Mouse (Mus musculus): ENCODE data around the gene Stat5a. TPM values are rescaled to one million over a fixed set of nuclear protein-coding genes. Genes with fewer than 3 reads are reported as not detected.

The Stat5a gene
- polyA plus RNA-seq, 1 experiment from 2014 or later, result 5.9 TPM

- no peak overlapping the region for H3K27ac ChIP-seq (replicated peaks)
These were observed 2.2 kb downstream of the Stat5a start for GRCm38 (mm10) chr11:100861335-100861734.

DNA sequence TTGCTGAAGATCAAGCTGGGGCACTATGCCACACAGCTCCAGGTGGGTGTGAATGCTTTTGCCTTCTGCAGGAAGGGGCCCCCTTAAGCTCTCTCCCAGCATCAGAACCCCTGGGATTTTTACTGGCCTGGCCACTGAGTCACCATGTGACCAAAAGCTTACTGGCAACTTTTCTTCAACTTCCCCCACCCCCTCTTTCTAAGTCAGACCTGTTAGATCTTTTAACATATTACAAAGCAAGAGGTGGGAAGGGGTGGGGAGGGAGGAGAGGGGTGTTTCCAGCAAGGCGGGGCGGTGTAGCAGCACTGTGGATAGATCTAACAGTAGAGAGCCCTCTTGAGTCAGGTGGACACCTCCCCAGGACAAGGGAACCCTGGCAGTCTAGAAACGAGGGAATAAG is 2.7 kb downstream of the Stat5a start:
- no peak overlapping the region for H3K4me3 ChIP-seq
- no peak overlapping the region for H3K9ac ChIP-seq
- WGBS, result 56% methylated on average over 3 of the region's 3 CpGs
- no peak for ATAC-seq (ENCODE audit: extremely low read depth, insufficient number of reproducible peaks, low FRiP score, low TSS enrichment)
- H3K4me2 ChIP-seq, result peak overlapping the region; percentile 88; the same call in 1 of the 2 replicates
- H3K9me3 ChIP-seq, result no peaks in the 10 kb centered on the region
- H3K27me3 ChIP-seq (replicated peaks), result peaks cover 29% of the 10 kb centered on the region
- peaks cover 9% of the 10 kb centered on the region for H3K36me3 ChIP-seq
- no peak overlapping the region for H3K27ac ChIP-seq (replicated peaks)
- peaks cover 23% of the 10 kb centered on the region for H3K4me1 ChIP-seq

More at GRCm38 (mm10) chr11:100861335-100861734, 2.2 kb downstream of the Stat5a start:
- peak overlapping the region; percentile 88 for H3K4me2 ChIP-seq
- peaks cover 33% of the 10 kb centered on the region for H3K27me3 ChIP-seq (replicated peaks)
- no peaks in the 10 kb centered on the region for H3K9me3 ChIP-seq
- peaks cover 9% of the 10 kb centered on the region for H3K36me3 ChIP-seq
- H3K4me1 ChIP-seq, result peaks cover 23% of the 10 kb centered on the region
- ATAC-seq (ENCODE audit: extremely low read depth, insufficient number of reproducible peaks, low FRiP score, low TSS enrichment), result no peak
- peak overlapping the region; percentile 65; the same call in 1 of the 2 replicates for H3K4me3 ChIP-seq
- WGBS, result 86% methylated on average over 7 of the region's 7 CpGs
- peak overlapping the region; percentile 86; the same call in 1 of the 2 replicates for H3K9ac ChIP-seq

DNA sequence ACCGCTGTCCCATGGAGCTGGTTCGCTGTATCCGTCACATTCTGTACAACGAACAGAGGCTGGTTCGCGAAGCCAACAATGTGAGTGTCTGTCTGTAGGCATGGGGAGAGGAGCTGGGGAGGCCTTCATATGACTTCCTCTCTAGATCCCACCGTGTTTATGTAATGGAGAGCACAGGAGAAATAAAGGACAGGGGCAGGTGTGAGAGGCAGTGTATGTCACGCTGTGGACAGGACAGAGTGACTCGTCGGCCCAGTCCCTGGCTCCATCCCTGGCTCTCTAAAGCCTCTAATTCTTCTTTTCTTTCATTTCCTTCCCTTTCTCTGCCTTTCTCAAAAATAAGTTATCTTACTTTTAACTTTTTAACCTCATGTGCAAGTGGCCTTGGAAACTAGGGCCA is 4.0 kb downstream of the Stat5a start:
- peaks cover 17% of the 10 kb centered on the region for H3K27me3 ChIP-seq (replicated peaks)
- H3K4me2 ChIP-seq, result no peak overlapping the region
- H3K9me3 ChIP-seq, result no peaks in the 10 kb centered on the region
- peaks cover 23% of the 10 kb centered on the region for H3K4me1 ChIP-seq
- H3K4me3 ChIP-seq, result no peak overlapping the region
- no peak for ATAC-seq (ENCODE audit: extremely low read depth, insufficient number of reproducible peaks, low FRiP score, low TSS enrichment)
- WGBS, result 85% methylated on average over 10 of the region's 10 CpGs
- peaks cover 9% of the 10 kb centered on the region for H3K36me3 ChIP-seq
- H3K9ac ChIP-seq, result no peak overlapping the region
- no peak overlapping the region for H3K27ac ChIP-seq (replicated peaks)

DNA sequence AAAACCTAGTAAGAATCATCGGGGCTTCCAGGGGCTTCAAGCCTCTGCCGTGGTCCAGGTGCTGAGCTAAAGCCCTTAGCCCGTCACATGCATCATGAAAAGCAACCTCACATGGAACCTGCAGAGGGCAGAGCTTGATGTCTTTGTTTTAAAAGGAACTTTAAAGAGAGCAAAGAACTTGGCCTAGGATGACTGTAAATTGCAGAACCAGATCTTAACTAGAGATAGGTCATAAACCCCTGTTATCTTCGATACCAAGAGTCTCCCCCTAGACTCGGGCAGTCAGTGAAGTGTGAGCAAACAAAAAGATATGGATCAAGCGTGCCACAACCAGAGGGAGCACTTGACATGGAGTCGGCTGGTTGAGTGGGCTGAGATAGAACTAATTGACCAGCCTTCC is 6.5 kb downstream of the Stat5a start:
- H3K9ac ChIP-seq, result no peak overlapping the region
- 57% methylated on average over 7 of the region's 7 CpGs for WGBS
- no peaks in the 10 kb centered on the region for H3K9me3 ChIP-seq
- H3K4me2 ChIP-seq, result no peak overlapping the region
- H3K27me3 ChIP-seq (replicated peaks), result peaks cover 8% of the 10 kb centered on the region
- H3K4me1 ChIP-seq, result peaks cover 16% of the 10 kb centered on the region
- no peak overlapping the region for H3K27ac ChIP-seq (replicated peaks)
- no peak for ATAC-seq (ENCODE audit: extremely low read depth, insufficient number of reproducible peaks, low FRiP score, low TSS enrichment)
- no peak overlapping the region for H3K4me3 ChIP-seq
- peaks cover 9% of the 10 kb centered on the region for H3K36me3 ChIP-seq

- Histone ChIP-seq H3K4me2 (no peak overlapping the region), H3K4me1 (peaks cover 6% of the 10 kb centered on the region; the same call in 1 of the 2 replicates), H3K9ac (no peak overlapping the region), H3K27me3 (replicated peaks) (no peaks in the 10 kb centered on the region), H3K4me3 (no peak overlapping the region), H3K9me3 (no peaks in the 10 kb centered on the region), H3K36me3 (peaks cover 3% of the 10 kb centered on the region), H3K27ac (replicated peaks) (no peak overlapping the region)
- WGBS, result 73% methylated on average over 10 of the region's 10 CpGs
- ATAC-seq (ENCODE audit: extremely low read depth, insufficient number of reproducible peaks, low FRiP score, low TSS enrichment), result no peak
These were observed 11.3 kb downstream of the Stat5a start for GRCm38 (mm10) chr11:100870256-100870967.

- no peak overlapping the region for H3K27ac ChIP-seq (replicated peaks)
- peaks cover 6% of the 10 kb centered on the region; the same call in 1 of the 2 replicates for H3K4me1 ChIP-seq
- H3K36me3 ChIP-seq, result no peaks in the 10 kb centered on the region
- no peak for ATAC-seq (ENCODE audit: extremely low read depth, insufficient number of reproducible peaks, low FRiP score, low TSS enrichment)
- H3K27me3 ChIP-seq (replicated peaks), result no peaks in the 10 kb centered on the region
- H3K4me2 ChIP-seq, result no peak overlapping the region
- H3K4me3 ChIP-seq, result no peak overlapping the region
- 70% methylated on average over 8 of the region's 8 CpGs for WGBS
- no peaks in the 10 kb centered on the region for H3K9me3 ChIP-seq
- no peak overlapping the region for H3K9ac ChIP-seq
These were observed 11.8 kb downstream of the Stat5a start for GRCm38 (mm10) chr11:100870968-100871350.

DNA sequence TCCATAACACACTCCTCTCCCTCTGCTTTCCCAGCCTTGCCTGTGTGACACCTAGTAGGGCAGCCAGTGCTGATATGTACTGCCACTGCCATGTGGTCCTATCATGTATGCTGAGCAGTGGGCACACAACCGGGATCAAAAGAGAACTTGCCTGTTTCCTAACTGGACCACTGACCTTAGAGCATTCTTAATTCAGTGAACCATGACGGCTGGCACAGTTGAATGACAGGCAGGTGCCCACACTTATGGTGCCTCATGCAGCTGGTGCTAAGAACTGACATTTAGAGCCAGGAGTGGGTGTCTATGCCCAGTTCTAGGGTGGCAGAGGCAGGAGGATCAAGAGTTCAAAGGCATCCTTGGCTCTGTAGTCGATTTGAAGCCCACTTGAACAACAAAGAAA is 16.6 kb downstream of the Stat5a start:
- H3K27me3 ChIP-seq (replicated peaks), result no peaks in the 10 kb centered on the region
- no peak overlapping the region for H3K9ac ChIP-seq
- ATAC-seq (ENCODE audit: extremely low read depth, insufficient number of reproducible peaks, low FRiP score, low TSS enrichment), result no peak
- H3K4me1 ChIP-seq, result peaks cover 4% of the 10 kb centered on the region; the same call in 1 of the 2 replicates
- no peak overlapping the region for H3K4me3 ChIP-seq
- WGBS, result 72% methylated on average over 3 of the region's 3 CpGs
- H3K9me3 ChIP-seq, result no peaks in the 10 kb centered on the region
- H3K36me3 ChIP-seq, result peaks cover 18% of the 10 kb centered on the region
- no peak overlapping the region for H3K27ac ChIP-seq (replicated peaks)
- H3K4me2 ChIP-seq, result no peak overlapping the region

DNA sequence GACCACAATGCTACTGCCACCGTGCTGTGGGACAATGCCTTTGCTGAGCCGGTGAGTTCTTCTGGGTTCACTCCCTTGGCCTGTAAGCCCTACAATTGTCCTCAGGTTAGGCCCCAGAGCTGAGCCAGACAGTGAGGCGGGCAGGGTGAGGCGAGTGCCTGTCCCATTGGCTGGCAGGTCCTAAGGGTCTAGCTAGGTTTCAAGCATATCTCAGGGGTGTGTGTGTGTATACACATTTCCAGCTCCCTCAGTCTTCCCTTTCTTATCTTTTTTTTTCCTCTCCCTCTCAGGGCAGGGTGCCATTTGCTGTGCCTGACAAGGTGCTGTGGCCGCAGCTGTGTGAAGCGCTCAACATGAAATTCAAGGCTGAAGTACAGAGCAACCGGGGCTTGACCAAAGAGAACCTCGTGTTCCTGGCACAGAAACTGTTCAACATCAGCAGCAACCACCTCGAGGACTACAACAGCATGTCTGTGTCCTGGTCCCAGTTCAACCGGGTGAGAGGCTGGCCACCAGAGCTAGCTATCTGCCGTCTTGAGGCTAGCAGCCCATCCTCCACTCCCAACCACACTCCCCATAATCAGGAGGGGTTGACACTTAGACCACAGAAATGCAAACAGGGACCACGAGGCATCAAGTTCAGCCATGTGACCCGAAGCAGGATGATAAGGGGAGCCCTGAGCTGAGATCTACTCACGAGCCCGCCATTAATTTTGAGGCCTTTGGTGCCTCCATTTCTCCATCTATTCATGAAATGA is 20.3 kb downstream of the Stat5a start:
- Histone ChIP-seq H3K9me3 (no peaks in the 10 kb centered on the region), H3K4me1 (peaks cover 7% of the 10 kb centered on the region; the same call in 1 of the 2 replicates), H3K27me3 (replicated peaks) (no peaks in the 10 kb centered on the region), H3K27ac (replicated peaks) (no peak overlapping the region), H3K4me3 (no peak overlapping the region), H3K9ac (no peak overlapping the region), H3K36me3 (peaks cover 26% of the 10 kb centered on the region), H3K4me2 (no peak overlapping the region)
- 72% methylated on average over 15 of the region's 15 CpGs for WGBS
- ATAC-seq (ENCODE audit: extremely low read depth, insufficient number of reproducible peaks, low FRiP score, low TSS enrichment), result no peak

- Histone ChIP-seq H3K9me3 (no peaks in the 10 kb centered on the region), H3K36me3 (peaks cover 49% of the 10 kb centered on the region), H3K4me3 (no peak overlapping the region), H3K4me2 (no peak overlapping the region), H3K27me3 (replicated peaks) (no peaks in the 10 kb centered on the region), H3K27ac (replicated peaks) (no peak overlapping the region), H3K4me1 (peaks cover 28% of the 10 kb centered on the region), H3K9ac (no peak overlapping the region)
- no peak for ATAC-seq (ENCODE audit: extremely low read depth, insufficient number of reproducible peaks, low FRiP score, low TSS enrichment)
- 92% methylated on average over 10 of the region's 10 CpGs for WGBS
These were observed 24.5 kb downstream of the Stat5a start for GRCm38 (mm10) chr11:100883640-100884039.

DNA sequence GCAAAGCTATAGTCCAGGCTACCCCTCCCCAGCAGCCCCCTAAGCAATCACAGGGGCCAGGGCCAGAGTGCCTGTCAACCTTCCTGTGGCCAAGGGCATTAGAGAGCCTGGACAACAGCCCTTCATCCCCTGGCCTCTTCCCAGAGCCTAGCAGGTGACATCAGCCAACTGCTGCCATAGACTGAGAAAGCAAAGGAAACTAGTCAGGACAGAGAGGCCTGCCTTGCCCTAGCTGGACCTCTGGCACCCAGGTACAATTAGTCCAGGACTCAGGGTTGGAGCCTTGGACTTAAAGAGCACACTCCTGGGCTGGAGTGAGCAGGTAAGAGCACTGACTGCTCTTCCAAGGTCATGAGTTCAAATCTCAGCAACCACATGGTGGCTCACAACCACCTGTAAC is 26.3 kb downstream of the Stat5a start:
- peaks cover 63% of the 10 kb centered on the region for H3K36me3 ChIP-seq
- no peak for ATAC-seq (ENCODE audit: extremely low read depth, insufficient number of reproducible peaks, low FRiP score, low TSS enrichment)
- no peak overlapping the region for H3K27ac ChIP-seq (replicated peaks)

GRCm38 (mm10) chr11:100886188-100886740 is 27.1 kb downstream of the Stat5a start:
- no peaks in the 10 kb centered on the region for H3K27me3 ChIP-seq (replicated peaks)
- peaks cover 31% of the 10 kb centered on the region for H3K4me1 ChIP-seq
- peak overlapping the region; percentile 53 for H3K27ac ChIP-seq (replicated peaks)
- no peaks in the 10 kb centered on the region for H3K9me3 ChIP-seq
- 23% methylated on average over 8 of the region's 8 CpGs for WGBS
- ATAC-seq (ENCODE audit: extremely low read depth, insufficient number of reproducible peaks, low FRiP score, low TSS enrichment), result peak; percentile 56
- H3K9ac ChIP-seq, result peak overlapping the region; percentile 59
- H3K4me2 ChIP-seq, result no peak overlapping the region; the same call in 1 of the 2 replicates
- H3K4me3 ChIP-seq, result no peak overlapping the region
- peaks cover 68% of the 10 kb centered on the region for H3K36me3 ChIP-seq

More for the DNA sequence above, 26.3 kb downstream of the Stat5a start:
- no peaks in the 10 kb centered on the region for H3K9me3 ChIP-seq
- H3K9ac ChIP-seq, result no peak overlapping the region
- H3K27me3 ChIP-seq (replicated peaks), result no peaks in the 10 kb centered on the region
- H3K4me1 ChIP-seq, result peaks cover 32% of the 10 kb centered on the region
- H3K4me2 ChIP-seq, result no peak overlapping the region
- H3K4me3 ChIP-seq, result no peak overlapping the region

All from heart, embryonic 13.5 days (tissue).